Mouse (Mus musculus) hindbrain, embryonic 16.5 days (tissue): ENCODE results near the gene Cnn1. TPM values are rescaled to one million over a fixed set of nuclear protein-coding genes. Genes with fewer than 3 reads are reported as not detected.
A peak's percentile ranks its signal among the peaks of the same experiment; 100 is the strongest.
"Not testable (repeated sequence)": the region's sequence is repeated elsewhere in the genome, so short reads cannot be mapped to it uniquely, and the experiment has no call there.

Experiments
- ATAC-seq: fragments of 200-750 bp; cut with Nextera tagmentation; 2 replicates; pipeline ENCODE4 v1.8.0; 2017; ENCODE audit warnings: moderate TSS enrichment, moderate library complexity
- H3K27ac ChIP-seq: fragments of 300-500 bp; sonication (generic); 2 replicates; pipeline ENCODE4 v1.5.1; 2014; ENCODE audit warnings: low read depth, mild to moderate bottlenecking, control low read depth, low read length, moderate library complexity
- H3K27me3 ChIP-seq: fragments of 300-500 bp; sonication (generic); replicated peaks from 2 replicates; pipeline ENCODE4 v1.6.1; 2014; ENCODE audit warnings: low read length; ENCODE audit not compliant: control insufficient read depth, insufficient read depth
- H3K36me3 ChIP-seq: fragments of 300-500 bp; sonication (generic); 2 replicates; pipeline ENCODE4 v1.6.1; 2014; ENCODE audit warnings: mild to moderate bottlenecking, low read length, moderate library complexity, mixed read lengths; ENCODE audit not compliant: control insufficient read depth, insufficient read depth
- H3K4me1 ChIP-seq: fragments of 300-500 bp; sonication (generic); 2 replicates; pipeline ENCODE4 v1.6.1; 2014; ENCODE audit warnings: low read depth, low read length; ENCODE audit not compliant: control insufficient read depth, insufficient read depth
- H3K4me2 ChIP-seq: fragments of 300-500 bp; sonication (generic); 2 replicates; pipeline ENCODE4 v1.6.1; 2014; ENCODE audit warnings: mild to moderate bottlenecking, low read length, control low read depth, moderate library complexity
- H3K4me3 ChIP-seq: fragments of 300-500 bp; sonication (generic); 2 replicates; pipeline ENCODE4 v1.5.1; 2014; ENCODE audit warnings: mild to moderate bottlenecking, low read length, control low read depth, moderate library complexity
- H3K9ac ChIP-seq: fragments of 300-500 bp; sonication (generic); 2 replicates; pipeline ENCODE4 v1.6.1; 2014; ENCODE audit warnings: low read depth, mild to moderate bottlenecking, control low read depth, low read length, moderate library complexity
- H3K9me3 ChIP-seq: fragments of 300-500 bp; sonication (generic); 2 replicates; pipeline ENCODE4 v1.6.1; 2014; ENCODE audit warnings: mild to moderate bottlenecking, low read length, moderate library complexity; ENCODE audit not compliant: control insufficient read depth
- WGBS: fragments of 180-500 bp; shearing (Covaris S2); extraction: QIAGEN DNeasy Blood & Tissue Kit; methylation state at CpG from one replicate; pipeline ENCODE4 v1.1.7; 2014; 5-methylcytosine and 5-hydroxymethylcytosine counted together
- polyA plus RNA-seq: library from polyadenylated mRNA; unstranded; fragments of >200 nt; fragmentation: Nextera tagmentation; extraction: Ambion mirVana; gene quantifications from 2 replicates; pipeline ENCODE4 v1.2.1, GENCODE M21; 2015

The Cnn1 gene
- polyA plus RNA-seq, 1 experiment from 2014 or later, result 0.93 TPM

- Histone ChIP-seq H3K27me3 (no peaks in the 10 kb centered on the region), H3K4me2 (no peak overlapping the region), H3K9me3 (no peaks in the 10 kb centered on the region), H3K9ac (no peak overlapping the region), H3K4me1 (no peaks in the 10 kb centered on the region), H3K4me3 (no peak overlapping the region), H3K36me3 (no peaks in the 10 kb centered on the region), H3K27ac (no peak overlapping the region)
- ATAC-seq, result peak; percentile 78
- 55% methylated on average over 17 of the region's 17 CpGs for WGBS
Observed at GRCm38 (mm10) chr9:22143108-22144037, 44.4 kb downstream of the Cnn1 start.

- H3K4me3 ChIP-seq, result no peak overlapping the region
- no peaks in the 10 kb centered on the region for H3K36me3 ChIP-seq
- no peak overlapping the region for H3K27ac ChIP-seq
- H3K4me1 ChIP-seq, result no peaks in the 10 kb centered on the region
- no peak overlapping the region for H3K9ac ChIP-seq
- no peak for ATAC-seq
- no peaks in the 10 kb centered on the region for H3K9me3 ChIP-seq
- H3K4me2 ChIP-seq, result no peak overlapping the region
- WGBS, result 89% methylated on average over 7 of the region's 8 CpGs
- H3K27me3 ChIP-seq, result no peaks in the 10 kb centered on the region
Observed at GRCm38 (mm10) chr9:22144304-22144965, 45.4 kb downstream of the Cnn1 start.

GRCm38 (mm10) chr9:22149426-22150248, 50.6 kb downstream of the Cnn1 start:
- no peak overlapping the region for H3K9ac ChIP-seq
- H3K9me3 ChIP-seq, result no peaks in the 10 kb centered on the region
- no peak overlapping the region for H3K27ac ChIP-seq
- no peak overlapping the region for H3K4me3 ChIP-seq
- H3K4me2 ChIP-seq, result no peak overlapping the region
- H3K27me3 ChIP-seq, result no peaks in the 10 kb centered on the region
- 83% methylated on average over 20 of the region's 20 CpGs for WGBS
- H3K36me3 ChIP-seq, result no peaks in the 10 kb centered on the region
- H3K4me1 ChIP-seq, result no peaks in the 10 kb centered on the region
- no peak for ATAC-seq

- not testable (repeated sequence) for ATAC-seq, H3K27me3 ChIP-seq, H3K4me3 ChIP-seq, H3K36me3 ChIP-seq, H3K4me1 ChIP-seq, H3K4me2 ChIP-seq, H3K27ac ChIP-seq, H3K9me3 ChIP-seq, H3K9ac ChIP-seq
- 84% methylated on average over 7 of the region's 7 CpGs for WGBS
Observed at GRCm38 (mm10) chr9:22150249-22150693, 51.3 kb downstream of the Cnn1 start.

- Histone ChIP-seq H3K9ac (no peak overlapping the region), H3K36me3 (no peaks in the 10 kb centered on the region), H3K27me3 (no peaks in the 10 kb centered on the region), H3K4me3 (no peak overlapping the region), H3K4me1 (no peaks in the 10 kb centered on the region), H3K4me2 (no peak overlapping the region), H3K27ac (no peak overlapping the region), H3K9me3 (no peaks in the 10 kb centered on the region)
- ATAC-seq, result no peak
- 81% methylated on average over 2 of the region's 2 CpGs for WGBS
Observed at GRCm38 (mm10) chr9:22150946-22151345, 51.9 kb downstream of the Cnn1 start.

GRCm38 (mm10) chr9:22153810-22154209, 54.8 kb downstream of the Cnn1 start:
- H3K27ac ChIP-seq, result no peak overlapping the region
- no peak overlapping the region for H3K4me2 ChIP-seq
- no peaks in the 10 kb centered on the region for H3K27me3 ChIP-seq
- no peak overlapping the region for H3K9ac ChIP-seq
- no peaks in the 10 kb centered on the region for H3K9me3 ChIP-seq
- no peaks in the 10 kb centered on the region for H3K36me3 ChIP-seq
- 91% methylated on average over 3 of the region's 3 CpGs for WGBS
- H3K4me3 ChIP-seq, result no peak overlapping the region
- no peak for ATAC-seq
- peaks cover 12% of the 10 kb centered on the region for H3K4me1 ChIP-seq

GRCm38 (mm10) chr9:22155614-22156013, 56.6 kb downstream of the Cnn1 start:
- H3K9me3 ChIP-seq, result no peaks in the 10 kb centered on the region
- ATAC-seq, result no peak
- WGBS, result 28% methylated on average over 10 of the region's 10 CpGs
- no peaks in the 10 kb centered on the region for H3K36me3 ChIP-seq
- no peak overlapping the region for H3K27ac ChIP-seq
- H3K27me3 ChIP-seq, result no peaks in the 10 kb centered on the region
- peak overlapping the region; percentile 43 for H3K4me2 ChIP-seq
- no peak overlapping the region for H3K9ac ChIP-seq
- H3K4me3 ChIP-seq, result no peak overlapping the region
- H3K4me1 ChIP-seq, result peaks cover 12% of the 10 kb centered on the region

GRCm38 (mm10) chr9:22156497-22157245, 57.7 kb downstream of the Cnn1 start, which contains the start of gene Pigyl:
Pigyl (plus strand) TSS chr9:22156846.
- H3K4me1 ChIP-seq, result peaks cover 12% of the 10 kb centered on the region
- H3K27me3 ChIP-seq, result no peaks in the 10 kb centered on the region
- H3K4me3 ChIP-seq, result peak within 1 kb of the TSS; percentile 77
- H3K36me3 ChIP-seq, result no peaks in the 10 kb centered on the region
- ATAC-seq, result peak; percentile 99
- WGBS, result under 1% methylated on average over 48 of the region's 65 CpGs
- peak within 1 kb of the TSS; percentile 94 for H3K27ac ChIP-seq
- peak within 1 kb of the TSS; percentile 86 for H3K9ac ChIP-seq
- H3K9me3 ChIP-seq, result no peaks in the 10 kb centered on the region
- H3K4me2 ChIP-seq, result peak within 1 kb of the TSS; percentile 71
